Comparison of ENCODE assay signal across 28 mouse cellular contexts in genomic region chr2:145047743-145048142, GRCm38 (mm10).
"Had no signal": no experiment of that assay in that cellular context is flagged by ENCODE, and none has a peak within 500 bp of the region (broad histone marks: within the 10 kb centered on the region; RNA-seq: fewer than 3 reads in every experiment).

No protein-coding gene starts in this region.

- H3K4me3 ChIP-seq: gastrocnemius, adult 2 months; heart, adult 2 months; heart, embryonic 13.5 days; heart, embryonic 15.5 days; hindbrain, embryonic 13.5 days; hindbrain, embryonic 15.5 days; kidney, embryonic 15.5 days; left cerebral cortex, adult 2 months; limb, embryonic 10.5 days; limb, embryonic 12.5 days had no signal

- DNase-seq: forebrain, postnatal 0 days; gastrocnemius, adult 2 months; gastrocnemius, postnatal 10 days; gastrocnemius, postnatal 25 days; heart, adult 11 months; heart, adult 2 months; heart, postnatal 14 days; heart, postnatal 36 days; kidney, adult 11 months; kidney, adult 2 months; kidney, adult 9 months; kidney, postnatal 14 days; kidney, postnatal 36 days; layer of hippocampus, adult 9-11 months; layer of hippocampus, postnatal 36 days; liver had no signal

- H3K4me2 ChIP-seq: heart, embryonic 11.5 days; heart, embryonic 13.5 days; heart, embryonic 15.5 days; hindbrain, embryonic 13.5 days; hindbrain, embryonic 15.5 days; kidney, embryonic 15.5 days; limb, embryonic 12.5 days had no signal

- H3K27me3 ChIP-seq: heart, embryonic 13.5 days; heart, embryonic 15.5 days; hindbrain, embryonic 13.5 days; hindbrain, embryonic 15.5 days; kidney, embryonic 15.5 days; limb, embryonic 12.5 days had no signal

- H3K27ac ChIP-seq: gastrocnemius, adult 2 months; heart, adult 2 months; heart, embryonic 13.5 days; heart, embryonic 15.5 days; hindbrain, embryonic 13.5 days; hindbrain, embryonic 15.5 days; hindbrain, postnatal 0 days; kidney, embryonic 15.5 days; kidney, postnatal 0 days; left cerebral cortex, adult 2 months; limb, embryonic 10.5 days; limb, embryonic 12.5 days had no signal

- H3K9ac ChIP-seq: forebrain, postnatal 0 days; heart, embryonic 13.5 days; heart, embryonic 15.5 days; hindbrain, embryonic 13.5 days; hindbrain, embryonic 15.5 days; kidney, embryonic 15.5 days; limb, embryonic 12.5 days had no signal

- H3K4me1 ChIP-seq: heart, embryonic 13.5 days; heart, embryonic 15.5 days; hindbrain, embryonic 13.5 days; hindbrain, embryonic 15.5 days; limb, embryonic 10.5 days; limb, embryonic 12.5 days had no signal

- H3K9me3 ChIP-seq: heart, embryonic 13.5 days; heart, embryonic 15.5 days; hindbrain, embryonic 13.5 days; hindbrain, embryonic 15.5 days; kidney, embryonic 15.5 days; limb, embryonic 10.5 days; limb, embryonic 12.5 days had no signal

- H3K36me3 ChIP-seq: heart, embryonic 13.5 days; heart, embryonic 15.5 days; hindbrain, embryonic 13.5 days; hindbrain, embryonic 15.5 days; kidney, embryonic 15.5 days; limb, embryonic 10.5 days; limb, embryonic 12.5 days had no signal

- ATAC-seq: forebrain, postnatal 0 days; hindbrain, postnatal 0 days; intestine, embryonic 16.5 days had no signal
